Mouse (Mus musculus): Measurements from ENCODE around the gene Polg.

Polg gene

GRCm38 (mm10) chr7:79464776-79465420, 1.3 kb downstream of the Polg start:
- peak; percentile 18 to 21 for DNase-seq

DNA sequence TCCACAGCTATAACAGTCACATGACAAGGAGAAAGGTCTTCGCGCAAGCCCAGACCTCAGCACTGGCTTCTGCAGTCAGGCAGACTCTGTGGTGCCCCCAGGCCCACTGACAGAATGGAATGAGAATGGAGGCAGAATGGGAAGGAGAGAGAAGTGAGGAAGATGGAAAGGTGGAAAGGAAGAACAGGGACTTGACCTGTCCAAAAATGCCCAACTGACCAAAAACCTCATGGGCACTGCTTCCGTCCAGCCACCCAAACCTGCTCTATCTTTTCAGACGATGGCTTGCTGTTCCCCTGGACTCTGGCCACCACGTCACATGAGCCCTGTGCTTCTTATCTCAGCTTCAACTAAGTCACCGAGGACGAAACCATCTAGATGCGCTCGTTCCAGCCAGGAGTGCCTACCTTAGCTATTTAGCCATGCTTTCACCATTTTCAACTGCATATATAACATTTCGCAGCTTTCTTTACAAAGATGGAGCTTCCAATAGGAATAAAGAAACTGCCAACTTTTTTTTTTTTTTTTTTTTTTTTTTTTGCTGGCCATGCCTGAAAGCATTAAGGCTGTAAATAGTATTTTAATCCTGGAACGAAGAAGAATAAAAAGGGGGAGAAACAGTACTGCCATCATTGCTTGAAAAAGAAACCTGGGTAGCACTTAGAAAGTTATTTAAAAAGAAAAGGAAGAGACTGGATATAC, 2.6 kb downstream of the Polg start:
- DNase-seq: no peak

DNA sequence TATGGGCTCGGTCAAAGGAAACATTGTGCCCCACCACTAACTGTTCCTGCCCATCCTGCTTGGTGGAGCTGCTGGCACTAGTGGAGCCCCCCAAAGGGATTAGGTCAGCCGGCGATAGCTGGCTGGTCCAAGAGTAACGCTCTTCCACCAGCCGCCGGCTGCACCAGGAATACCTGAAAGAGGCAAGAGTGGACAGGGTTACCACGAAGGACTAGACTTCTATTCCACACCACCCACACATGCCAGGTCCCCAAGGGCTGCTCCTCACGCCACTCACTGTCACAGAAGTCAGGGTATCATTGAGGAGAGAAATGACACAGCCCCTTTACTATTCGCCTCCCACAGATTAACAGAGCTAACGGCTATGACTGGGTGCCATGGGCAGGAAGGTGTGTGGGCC, 4.4 kb downstream of the Polg start:
- DNase-seq: no peak

- DNase-seq: no peak
These were observed 18.7 kb downstream of the Polg start for GRCm38 (mm10) chr7:79447486-79447885.

GRCm38 (mm10) chr7:79447048-79447447, 19.1 kb downstream of the Polg start:
- no peak for DNase-seq

GRCm38 (mm10) chr7:79440035-79440434, 26.1 kb downstream of the Polg start:
- no peak for DNase-seq

GRCm38 (mm10) chr7:79428243-79428642, 37.9 kb downstream of the Polg start:
- DNase-seq: no peak

DNA sequence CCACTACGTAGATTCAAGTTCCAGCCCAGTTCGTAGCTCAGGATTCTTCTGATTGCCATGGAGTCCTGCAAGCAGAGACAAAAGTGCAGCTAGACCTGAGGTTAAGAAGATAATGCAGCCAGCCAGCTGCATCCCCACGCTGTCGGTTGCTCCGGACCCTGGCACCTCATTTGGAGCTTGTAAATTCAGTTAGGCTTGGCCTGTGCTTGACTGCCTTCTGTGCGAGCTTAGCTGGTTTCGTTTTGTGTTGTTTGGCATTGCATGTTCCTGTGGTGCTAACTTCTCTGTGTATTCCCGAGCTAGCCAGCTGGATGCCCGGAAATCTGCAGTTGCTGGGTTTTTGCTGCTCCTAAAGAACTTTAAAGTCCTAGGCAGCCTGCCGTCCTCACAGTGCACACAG, 40.4 kb downstream of the Polg start:
- no peak for DNase-seq

DNA sequence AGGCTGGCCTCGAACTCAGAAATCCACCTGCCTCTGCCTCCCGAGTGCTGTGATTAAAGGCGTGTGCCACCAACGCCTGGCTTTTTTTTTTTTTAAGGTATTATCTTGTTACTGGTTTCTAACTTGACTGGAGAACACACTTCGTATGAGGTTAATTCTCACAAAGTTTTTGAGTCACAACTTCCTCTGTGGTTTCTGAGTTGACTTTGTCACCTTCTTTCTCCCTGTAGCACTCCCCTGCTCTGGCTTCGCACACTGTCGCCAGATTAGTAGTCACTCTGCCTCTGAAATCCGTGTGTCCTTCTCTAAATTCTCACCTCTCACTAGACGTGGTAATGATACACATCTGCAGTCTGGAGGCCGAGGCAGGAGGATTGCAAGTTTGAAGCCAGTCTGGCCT, 43.3 kb downstream of the Polg start:
- DNase-seq: no peak

DNA sequence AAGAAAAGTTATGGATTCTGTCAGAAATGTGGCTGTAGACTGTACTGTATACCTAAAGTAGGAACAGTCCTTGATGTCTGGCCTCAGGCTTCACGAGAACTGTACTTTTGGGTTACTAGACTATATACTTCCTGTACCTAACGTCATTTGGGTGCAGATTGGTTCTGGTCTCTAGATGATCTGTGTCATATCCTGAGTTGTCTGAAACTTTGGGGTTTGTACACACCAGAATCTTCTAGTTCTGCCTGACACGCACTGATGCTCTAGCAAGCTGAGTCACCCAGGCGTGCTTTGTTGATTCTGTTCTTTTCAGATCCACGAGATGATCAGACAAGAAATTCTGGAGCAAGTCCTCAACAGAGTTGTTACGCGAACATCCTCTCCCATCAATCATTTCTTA, 46.2 kb downstream of the Polg start:
- DNase-seq: no peak

DNA sequence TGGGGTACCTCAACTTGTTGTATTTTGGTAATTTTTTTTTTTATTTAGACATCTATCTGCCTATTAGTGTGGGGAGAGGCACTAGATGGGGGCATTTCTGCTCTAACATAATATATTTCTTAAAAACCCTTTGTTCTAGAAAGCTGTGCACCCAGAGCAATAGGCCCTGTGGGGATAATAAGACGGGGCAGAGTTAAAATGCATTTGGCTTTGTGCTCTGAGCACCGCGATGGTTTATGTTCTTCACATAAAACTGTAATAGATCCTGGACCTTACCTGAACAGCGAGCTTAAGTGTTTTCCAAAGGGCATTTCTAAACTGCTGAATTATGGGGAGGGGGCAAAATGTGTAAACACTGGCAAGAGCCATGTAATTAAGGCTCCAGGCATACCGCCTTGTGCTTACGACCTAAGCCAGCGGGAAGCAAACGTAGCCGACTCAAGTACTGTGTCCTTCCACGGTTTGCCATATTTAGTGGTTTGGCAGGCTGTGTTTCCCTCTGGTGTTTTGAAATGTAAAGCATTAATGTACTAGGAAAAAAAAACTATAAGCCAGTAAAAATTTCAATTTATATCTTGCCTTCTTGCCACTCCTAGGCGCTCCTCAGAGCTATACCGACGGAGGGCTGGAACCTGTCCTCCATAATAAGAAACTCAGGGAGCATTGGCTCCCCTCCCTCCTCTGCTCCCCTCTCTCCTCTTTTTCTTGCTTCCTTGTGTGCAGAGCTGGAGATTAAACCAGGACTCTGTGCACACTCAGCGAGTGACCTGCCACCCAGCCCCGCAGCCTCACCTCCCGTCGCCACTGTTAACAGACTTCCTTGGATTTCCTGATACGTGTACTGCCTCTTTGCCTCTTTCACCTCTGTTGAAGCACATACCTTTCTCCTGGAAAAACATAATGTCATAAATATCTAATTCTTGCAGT, 51.5 kb downstream of the Polg start:
- DNase-seq: no peak

DNA sequence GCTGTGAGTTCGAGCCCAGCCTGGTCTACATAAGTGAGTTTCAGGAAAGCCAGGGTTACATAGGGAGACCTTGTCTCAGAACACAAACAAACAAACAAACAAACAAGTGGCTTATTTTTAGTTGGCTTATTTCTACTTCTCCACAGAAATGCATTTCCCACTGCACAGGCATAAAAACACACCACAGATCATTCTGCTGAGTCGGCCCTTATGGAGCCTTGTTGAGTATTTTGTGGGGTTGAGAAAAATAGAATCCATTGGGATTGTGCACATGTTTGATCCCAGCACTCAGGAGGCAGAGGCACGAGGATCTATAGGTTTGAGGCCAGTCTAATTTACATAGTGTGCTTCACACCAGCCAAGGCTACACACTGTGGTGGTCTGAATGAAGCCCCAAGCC, 65.9 kb downstream of the Polg start:
- DNase-seq: no peak

DNA sequence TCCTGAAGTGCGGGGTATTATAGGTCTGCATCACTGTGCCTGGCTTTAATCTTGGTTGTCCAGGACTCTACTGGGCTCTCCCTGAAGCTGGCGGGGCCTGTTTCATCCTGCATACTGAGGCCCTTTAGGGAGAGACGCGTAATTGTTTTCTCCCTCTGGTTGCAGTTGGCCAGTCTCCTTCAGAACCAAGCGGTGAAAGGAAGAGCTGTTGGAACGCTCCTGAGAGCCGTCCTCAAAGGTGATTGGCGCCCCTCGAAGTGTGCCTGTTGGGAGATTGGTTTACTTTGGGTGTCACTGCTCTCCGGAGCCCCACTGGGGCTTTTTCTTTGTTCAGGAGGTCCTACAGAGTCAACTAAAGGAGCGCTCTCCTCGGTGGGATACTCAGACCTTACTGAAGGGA, 67.2 kb downstream of the Polg start:
- no peak for DNase-seq

DNA sequence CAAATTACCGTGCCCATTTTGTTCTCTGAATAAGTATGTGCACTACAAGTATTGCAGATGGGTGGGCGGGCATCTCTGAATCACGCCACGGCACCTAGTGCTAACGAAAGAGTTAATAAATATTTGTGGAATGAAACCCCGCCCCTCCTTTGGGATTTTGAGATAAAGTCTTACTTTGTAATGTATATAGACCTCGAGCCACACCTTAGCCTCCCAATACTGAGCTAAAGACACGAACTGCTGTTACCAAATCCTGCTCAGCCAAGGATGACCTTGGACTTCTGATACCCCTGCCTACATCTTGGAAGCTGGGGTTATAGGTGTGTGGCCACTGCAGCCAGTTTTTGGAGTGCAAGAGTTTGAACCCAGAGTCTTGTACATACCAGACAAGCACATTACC, 67.7 kb downstream of the Polg start:
- DNase-seq: no peak

- DNase-seq: no peak
These were observed 68.7 kb downstream of the Polg start for GRCm38 (mm10) chr7:79397446-79397963.
